Mouse (Mus musculus) ES-Bruce4 (cell line): ENCODE data around the gene S100a6.

Source experiments
- CTCF ChIP-seq: IDR thresholded peaks from one replicate; pipeline ENCODE4 v1.8.1; 2011; ENCODE audit warnings: low read depth, low read length
- POLR2A ChIP-seq: IDR thresholded peaks from one replicate; pipeline ENCODE4 v1.8.1; 2011; ENCODE audit warnings: low read length; ENCODE audit not compliant: insufficient read depth

DNA sequence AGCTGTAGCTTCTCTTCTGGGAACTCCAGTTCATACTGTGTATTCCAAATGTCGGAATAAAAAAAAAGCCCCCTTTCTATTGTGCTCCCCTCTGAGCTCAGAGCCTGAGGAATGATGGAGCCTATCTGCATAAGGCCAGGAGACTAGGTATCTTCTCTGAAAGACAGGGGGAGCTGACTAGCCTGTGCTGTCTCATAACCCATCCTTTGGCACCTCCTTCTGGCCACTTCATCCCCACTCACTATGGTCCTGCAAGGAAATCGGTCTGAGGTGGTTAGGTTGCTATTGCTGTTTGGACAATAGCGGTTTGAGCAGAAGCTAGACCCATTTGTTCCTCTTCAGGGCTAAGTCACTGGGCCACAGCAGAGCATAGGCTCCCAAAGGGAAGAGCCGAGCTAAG, 15.1 kb downstream of the S100a6 start:
- peak; percentile 43 for TF ChIP-seq CTCF
- TF ChIP-seq POLR2A, result no peak
